Mouse (Mus musculus) megakaryocyte-erythroid progenitor cell, adult 5-6 weeks (primary cell): Measurements from ENCODE around the gene Gm21866. TPM values are rescaled to one million over a fixed set of nuclear protein-coding genes. Genes with fewer than 3 reads are reported as not detected.
"Not testable (repeated sequence)": the region's sequence is repeated elsewhere in the genome, so short reads cannot be mapped to it uniquely, and the experiment has no call there.

ENCODE experiments used
- ATAC-seq: replicated peaks from 2 replicates; pipeline ENCODE4 v1.8.0; 2016; ENCODE audit warnings: mild to moderate bottlenecking, inconsistent platforms; ENCODE audit not compliant: severe bottlenecking, poor library complexity, low FRiP score, low TSS enrichment
- total RNA-seq, 2 experiments: library from RNA; stranded (forward) in 1 of 2; stranded (reverse) in 1 of 2; fragments of 200-1000, 215-1000 nt in 1 of 2; fragments of >200 nt in 1 of 2; fragmentation: Nextera tagmentation in 1 of 2; gene quantifications; 2 replicates each; pipeline ENCODE4 v1.2.3; 2014 to 2017

Gene Gm21866
- not detected in 2 replicates for total RNA-seq (2014; fragmentation: Nextera tagmentation)
- total RNA-seq (2017) = not detected in 2 replicates

GRCm38 (mm10) chrY:13465479-13465878 is at the start of gene Gm21866:
Gm21866 (minus strand) TSS chrY:13465579.
- ATAC-seq = not testable (repeated sequence)

- not testable (repeated sequence) for ATAC-seq
These were observed 28.3 kb upstream of the Gm21866 start, which contains the start of gene Gm20773 for GRCm38 (mm10) chrY:13493726-13494125. Gm20773 (plus strand) TSS chrY:13494026.

Other genes with a start within 250 kb of the Gm21866 start
- gene Gm21828, start 241.7 kb downstream of the Gm21866 start, total RNA-seq (2014; fragmentation: Nextera tagmentation) = not detected in 2 replicates
- gene Gm21828, start 241.7 kb downstream of the Gm21866 start, total RNA-seq (2017) = not detected in 2 replicates
- not detected in 2 replicates for gene Gm21440, start 213.2 kb downstream of the Gm21866 start, total RNA-seq (2014; fragmentation: Nextera tagmentation)
- gene Gm21440, start 213.2 kb downstream of the Gm21866 start, total RNA-seq (2017) = not detected in 2 replicates
- gene Gm21454, start 213.1 kb downstream of the Gm21866 start, total RNA-seq (2014; fragmentation: Nextera tagmentation) = not detected in 2 replicates
- not detected in 2 replicates for gene Gm21454, start 213.1 kb downstream of the Gm21866 start, total RNA-seq (2017)
- not detected in 2 replicates for gene Gm21725, start 116.5 kb downstream of the Gm21866 start, total RNA-seq (2014; fragmentation: Nextera tagmentation)
- gene Gm21725, start 116.5 kb downstream of the Gm21866 start, total RNA-seq (2017) = not detected in 2 replicates
- gene Gm20773, start 28.4 kb upstream of the Gm21866 start, total RNA-seq (2014; fragmentation: Nextera tagmentation) = not detected in 2 replicates
- not detected in 2 replicates for gene Gm20773, start 28.4 kb upstream of the Gm21866 start, total RNA-seq (2017)